Mouse (Mus musculus): ENCODE results near the gene Ttc23.

DNA sequence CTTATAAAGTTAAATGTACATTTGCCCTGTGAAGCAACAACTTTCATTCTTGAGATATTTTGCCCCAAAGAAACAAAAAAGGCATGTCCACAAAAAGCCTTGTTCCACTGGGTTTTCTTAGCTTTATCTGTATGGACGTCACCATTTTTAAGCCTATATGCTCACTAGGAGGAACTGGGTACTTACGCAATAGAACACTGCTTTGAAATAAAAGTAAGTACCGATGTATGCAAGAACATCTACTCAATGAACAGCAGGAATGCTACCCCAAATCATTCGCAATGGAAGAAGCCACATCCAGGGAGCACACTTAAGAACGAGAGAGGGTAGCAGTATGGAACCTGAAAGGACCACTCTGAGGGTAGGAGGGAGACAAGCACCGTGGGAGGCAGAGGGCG, 32.7 kb upstream of the Ttc23 start:
- no peak for TF ChIP-seq CTCF (conservative IDR thresholded peaks at IDR 0.05; ENCODE audit: insufficient read depth, insufficient read length, low read depth, low read length)
- no peak for TF ChIP-seq POLR2A (IDR thresholded peaks at IDR 0.05; ENCODE audit: low read depth, low read length)
